Mouse (Mus musculus): ENCODE results near the gene Terf2ip.
A peak's percentile ranks its signal among the peaks of the same experiment; 100 is the strongest.

The Terf2ip gene

DNA sequence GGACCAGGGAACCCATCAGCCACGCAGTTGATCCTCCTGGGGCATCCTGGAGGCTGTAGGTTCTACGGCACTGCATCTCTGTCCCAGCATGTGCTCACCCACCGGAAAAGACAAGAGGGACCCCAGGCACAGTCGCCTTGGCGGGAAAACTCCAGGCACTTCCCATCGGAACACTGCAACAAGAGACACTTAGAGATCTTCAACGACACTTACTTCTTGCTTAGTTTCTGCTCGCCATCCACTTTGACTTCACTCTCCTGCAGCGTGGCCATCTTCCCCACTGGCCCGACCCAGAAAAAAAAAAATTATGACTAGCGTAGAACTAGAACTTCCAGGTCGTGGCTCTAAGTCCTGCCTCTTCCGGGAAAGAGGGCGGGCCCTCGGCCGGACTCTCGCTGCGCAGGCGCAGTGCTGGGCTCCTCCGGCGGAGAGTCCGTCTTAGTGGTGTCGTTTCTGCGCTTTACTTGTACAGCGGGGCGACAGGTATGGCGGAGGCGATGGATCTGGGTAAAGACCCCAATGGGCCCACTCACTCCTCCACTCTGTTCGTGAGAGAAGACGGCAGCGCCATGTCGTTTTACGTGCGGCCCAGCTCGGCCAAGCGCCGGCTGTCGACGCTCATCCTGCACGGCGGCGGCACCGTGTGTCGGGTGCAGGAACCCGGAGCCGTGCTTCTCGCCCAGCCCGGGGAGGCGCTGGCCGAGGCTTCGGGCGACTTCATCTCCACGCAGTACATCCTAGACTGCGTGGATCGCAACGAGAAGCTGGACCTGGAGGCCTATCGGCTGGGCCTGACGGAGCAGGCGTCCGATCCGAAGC lies at the start of gene Terf2ip, which contains the start of gene Kars:
TSS of gene Terf2ip (plus strand) at position 402 of the 819 bp plus-strand sequence.
TSS of gene Kars (minus strand) at position 327 of the 819 bp plus-strand sequence.
- peak; percentile 80 for DNase-seq (ENCODE audit: low spot score)

DNA sequence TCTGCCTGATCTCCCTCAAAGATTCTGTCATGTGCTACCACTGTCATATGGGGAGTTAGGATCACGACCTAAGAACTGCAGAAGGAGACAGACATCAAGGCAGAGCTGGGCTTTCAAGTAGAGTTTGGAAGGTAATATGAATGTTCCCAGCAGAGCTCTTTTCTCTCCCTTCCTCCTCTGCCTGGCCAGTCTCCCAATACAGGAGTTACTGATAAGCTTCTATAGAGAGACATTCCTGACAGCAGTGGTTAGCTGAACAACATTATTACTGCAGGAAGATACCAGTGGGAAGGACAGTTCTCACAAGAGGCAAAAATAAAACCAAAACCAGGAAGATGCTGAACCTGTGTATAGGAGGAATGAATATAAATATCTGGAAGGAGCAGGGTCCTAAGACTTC lies 48.6 kb upstream of the Terf2ip start:
- DNase-seq (ENCODE audit: low spot score), result no peak

DNA sequence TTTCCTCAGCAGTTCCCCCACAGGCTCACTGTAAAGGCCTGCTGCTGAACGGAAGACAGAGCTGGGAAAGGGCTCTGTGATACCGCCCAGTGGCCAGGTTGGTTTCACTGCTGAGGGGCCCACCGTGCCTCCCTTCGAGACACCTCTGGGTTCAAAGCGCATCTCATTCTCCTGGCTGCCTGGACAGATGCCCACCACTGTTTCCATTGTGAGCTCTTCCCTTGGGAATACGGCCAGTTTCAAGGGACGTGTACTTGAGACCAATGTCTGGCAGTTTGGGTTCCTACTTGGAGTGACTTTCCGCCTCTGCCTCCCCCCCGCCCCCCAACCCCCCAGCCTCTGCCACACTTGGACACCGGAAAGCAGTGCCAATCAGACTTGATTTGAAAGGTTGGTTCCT lies 48.1 kb upstream of the Terf2ip start:
- DNase-seq (ENCODE audit: low spot score), result no peak

DNA sequence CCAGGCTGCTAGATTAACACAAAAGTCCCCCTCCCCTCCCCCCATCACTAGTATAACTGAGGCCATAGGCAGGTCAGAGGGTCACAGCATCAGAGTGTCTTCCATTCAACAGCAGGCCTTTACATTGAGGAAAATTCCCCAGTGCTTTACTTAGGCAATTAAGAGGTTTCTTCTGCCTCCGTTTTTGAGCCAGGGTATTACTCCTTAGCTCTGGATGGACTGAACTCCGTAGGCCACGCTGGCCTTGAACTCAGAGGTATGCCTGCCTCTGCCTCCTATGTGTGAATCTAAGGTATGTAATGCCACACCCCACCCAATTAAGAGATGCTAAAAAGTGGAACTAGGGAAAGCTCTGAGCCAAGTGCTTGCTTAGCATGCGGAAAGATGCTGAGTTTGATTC lies 47.7 kb upstream of the Terf2ip start:
- no peak for DNase-seq (ENCODE audit: low spot score)

DNA sequence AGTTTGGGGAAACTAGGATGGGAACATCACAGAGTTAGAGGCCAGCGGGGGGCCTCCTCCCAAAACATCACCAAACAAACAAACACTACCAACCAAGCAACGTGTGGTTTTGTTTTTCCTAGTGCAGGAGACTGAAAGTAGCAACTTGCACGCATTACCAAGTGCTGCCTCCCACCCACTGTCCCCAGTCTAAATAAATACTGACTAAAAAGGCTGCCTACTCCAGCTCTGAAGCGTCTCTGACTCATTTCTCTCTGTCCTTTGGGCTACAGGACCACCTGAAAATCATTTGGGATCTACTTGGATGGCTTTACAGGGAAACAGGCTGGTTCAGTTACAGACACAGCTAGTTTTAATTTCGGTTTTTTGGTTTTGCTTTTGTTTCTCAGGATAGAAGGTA lies 46.8 kb upstream of the Terf2ip start:
- no peak for DNase-seq (ENCODE audit: low spot score)

DNA sequence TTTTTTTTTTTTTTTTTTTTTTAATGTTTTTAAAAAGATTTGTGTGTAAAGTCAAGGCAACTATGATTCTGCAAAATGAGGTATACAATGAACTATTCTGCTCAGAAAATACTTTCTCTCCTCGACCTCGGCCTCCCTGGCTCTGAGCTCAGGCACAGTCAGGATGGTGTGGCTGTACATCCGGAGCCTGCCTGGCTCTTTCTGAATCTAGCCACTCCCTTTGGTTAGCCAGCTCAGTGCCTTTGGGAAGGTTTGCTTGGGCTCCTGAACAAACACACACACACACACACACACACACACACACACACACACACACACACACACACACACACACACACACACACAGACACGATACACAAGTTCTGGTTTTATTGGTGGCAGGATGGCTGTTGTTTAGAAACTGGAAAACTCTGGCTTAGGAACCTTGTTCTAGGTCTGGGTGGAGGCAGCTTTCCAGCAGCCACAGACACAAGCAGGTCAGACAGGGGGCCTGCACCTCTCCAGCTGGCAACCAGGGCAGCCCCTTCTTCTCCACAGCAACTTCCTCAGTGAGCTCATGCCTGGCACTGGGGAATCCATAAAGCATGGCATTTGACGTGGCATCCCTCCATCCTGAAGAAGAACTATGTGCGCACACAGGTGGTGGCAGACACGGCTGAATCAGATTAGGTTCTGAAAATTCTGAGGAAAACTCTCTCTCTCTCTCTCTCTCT lies 46.2 kb upstream of the Terf2ip start:
- DNase-seq (ENCODE audit: low spot score), result no peak

DNA sequence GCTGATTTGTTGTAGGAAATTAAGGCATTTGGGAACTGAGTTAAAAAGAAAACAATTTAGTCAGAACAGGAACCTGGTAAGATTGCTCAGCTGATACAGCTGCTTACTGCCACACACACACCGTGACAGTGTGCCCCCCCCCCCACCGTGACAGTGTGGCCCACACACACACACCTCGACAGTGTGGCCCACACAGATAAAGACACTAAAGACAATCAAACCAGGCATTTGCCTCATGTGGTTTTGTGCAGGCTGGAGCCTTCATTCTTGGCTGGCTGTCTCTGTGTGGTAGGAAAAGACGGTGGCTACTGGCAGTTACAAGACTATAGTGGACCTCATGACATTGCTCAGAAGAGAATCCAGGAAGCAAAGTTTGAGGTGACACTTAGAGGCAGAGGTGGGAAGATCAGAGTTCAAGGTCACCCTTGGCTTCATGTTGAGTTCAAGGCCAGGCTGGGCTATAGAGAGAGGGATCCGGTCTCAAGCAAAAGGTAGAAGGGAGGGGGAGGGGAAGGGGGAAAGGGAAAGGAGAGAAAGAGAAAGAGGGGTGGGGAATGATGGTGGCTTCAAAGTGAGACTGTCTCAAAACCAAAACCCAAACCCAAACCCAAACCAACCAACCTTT lies 43.8 kb upstream of the Terf2ip start:
- DNase-seq (ENCODE audit: low spot score), result no peak

DNA sequence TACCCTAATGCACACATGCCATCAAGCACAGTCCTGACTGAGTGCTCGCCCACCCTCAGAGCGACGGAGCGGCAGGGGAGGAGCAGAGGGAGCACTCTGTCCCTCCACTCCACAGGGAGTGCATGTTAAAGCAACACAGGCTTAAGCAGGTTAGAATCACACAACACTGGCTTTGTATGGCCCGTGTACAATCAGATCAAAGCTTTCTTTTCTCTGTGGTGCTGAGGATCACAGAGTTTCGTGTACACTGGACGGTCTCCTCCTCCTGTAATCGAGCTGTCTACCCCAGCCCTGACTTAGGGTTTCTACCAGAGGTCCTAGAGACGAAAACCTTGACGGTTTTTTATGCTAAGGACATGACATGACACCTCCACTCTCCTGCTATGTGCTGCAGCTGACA lies 42.7 kb upstream of the Terf2ip start:
- DNase-seq (ENCODE audit: low spot score), result no peak

DNA sequence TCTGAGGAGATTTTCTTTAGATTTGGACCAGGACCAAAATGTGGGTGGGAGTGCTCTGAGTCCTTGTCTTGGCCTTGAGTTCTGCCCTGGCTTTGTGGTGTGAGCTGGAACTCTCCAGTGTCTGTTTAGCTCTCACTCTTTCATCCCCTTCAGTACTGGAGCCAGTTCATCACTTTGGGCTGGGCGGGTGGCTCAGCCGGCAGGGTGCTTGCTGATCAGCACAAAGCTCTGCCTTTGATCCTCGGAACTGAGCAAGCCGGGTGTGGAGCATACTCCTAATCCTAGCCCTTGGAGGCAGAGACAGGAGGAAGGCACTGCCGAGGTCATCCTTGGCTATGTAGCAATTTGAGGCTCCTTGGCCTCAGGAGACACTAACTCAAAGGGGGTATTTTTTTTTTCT lies 42.2 kb upstream of the Terf2ip start:
- no peak for DNase-seq (ENCODE audit: low spot score)

DNA sequence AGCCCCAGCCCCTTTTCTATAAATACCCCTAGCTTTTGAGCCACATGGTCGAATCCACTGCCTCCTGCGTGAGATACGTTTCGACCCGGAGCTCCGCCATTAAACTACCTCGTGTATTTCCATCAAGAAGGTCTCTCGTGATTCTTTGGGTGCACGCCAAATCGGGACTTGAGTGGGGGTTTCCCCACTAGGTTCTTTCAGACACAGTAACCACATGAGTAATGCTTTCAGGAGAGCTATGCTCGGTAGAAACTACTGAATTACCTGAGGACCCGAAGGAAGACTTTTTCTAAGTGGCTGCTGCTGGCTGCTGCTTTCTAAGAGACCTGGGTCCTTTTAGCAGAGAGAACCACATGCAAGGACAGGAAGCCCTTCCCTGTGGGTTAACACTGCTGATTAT lies 37.1 kb upstream of the Terf2ip start:
- DNase-seq (ENCODE audit: low spot score), result no peak

DNA sequence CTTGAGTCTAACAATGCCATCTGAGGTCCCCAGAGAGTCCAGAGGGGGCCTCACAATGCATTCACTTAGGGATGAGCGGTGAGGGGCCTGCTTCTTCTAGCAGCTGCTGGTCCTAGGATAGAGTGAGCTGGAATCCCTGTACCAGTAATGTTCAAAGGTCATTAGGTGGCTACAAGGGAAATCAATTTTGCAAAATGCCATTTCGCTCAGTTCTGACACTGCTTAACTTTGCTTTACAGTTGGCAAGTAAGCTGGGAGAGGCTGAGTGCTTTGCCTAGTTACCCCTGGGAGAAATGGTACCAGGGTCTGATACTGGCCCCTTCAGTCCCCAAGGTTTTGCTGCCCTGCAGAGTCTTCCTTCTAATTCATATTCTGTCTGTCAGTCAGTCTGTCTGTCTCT lies 35.5 kb upstream of the Terf2ip start:
- no peak for DNase-seq (ENCODE audit: low spot score)

DNA sequence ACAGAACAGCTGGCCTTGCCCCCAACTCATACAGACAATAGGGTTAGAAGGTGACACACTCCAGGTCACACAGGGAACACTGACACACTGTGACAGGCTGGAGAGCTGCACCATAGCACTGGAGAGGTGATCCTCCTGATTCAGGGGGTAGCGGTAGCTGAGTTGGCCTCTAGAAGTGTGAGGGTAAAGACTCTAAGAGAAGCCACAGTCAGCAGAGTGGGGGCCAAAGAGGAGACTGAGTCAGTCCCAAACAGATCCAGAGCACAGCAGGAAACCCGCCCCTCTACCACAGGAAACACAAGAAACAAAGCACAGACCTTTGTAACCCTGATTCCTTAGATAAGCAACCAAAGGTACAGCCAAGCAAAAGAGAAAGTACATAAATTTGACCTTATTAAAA lies 34.9 kb upstream of the Terf2ip start:
- DNase-seq (ENCODE audit: low spot score), result no peak

DNA sequence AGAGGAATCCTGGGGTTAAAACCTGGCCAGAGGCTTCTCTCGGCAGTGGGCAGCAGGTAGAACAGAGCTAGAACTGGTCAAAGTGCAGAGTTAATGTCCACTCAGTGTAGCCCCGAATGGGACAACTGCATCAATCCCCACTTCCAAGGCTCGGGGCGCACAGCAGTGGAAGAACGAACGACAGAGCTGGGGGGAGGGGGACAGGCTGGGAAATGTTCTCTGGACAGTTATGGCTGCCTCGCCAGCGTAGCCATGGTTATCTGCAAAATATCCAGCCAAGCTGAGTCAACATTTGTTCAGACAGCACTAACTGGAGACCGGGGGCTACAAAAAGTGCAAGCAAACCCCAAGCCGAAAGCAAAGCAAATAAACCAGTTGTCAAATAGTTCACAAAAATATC lies 33.1 kb upstream of the Terf2ip start:
- no peak for DNase-seq (ENCODE audit: low spot score)

DNA sequence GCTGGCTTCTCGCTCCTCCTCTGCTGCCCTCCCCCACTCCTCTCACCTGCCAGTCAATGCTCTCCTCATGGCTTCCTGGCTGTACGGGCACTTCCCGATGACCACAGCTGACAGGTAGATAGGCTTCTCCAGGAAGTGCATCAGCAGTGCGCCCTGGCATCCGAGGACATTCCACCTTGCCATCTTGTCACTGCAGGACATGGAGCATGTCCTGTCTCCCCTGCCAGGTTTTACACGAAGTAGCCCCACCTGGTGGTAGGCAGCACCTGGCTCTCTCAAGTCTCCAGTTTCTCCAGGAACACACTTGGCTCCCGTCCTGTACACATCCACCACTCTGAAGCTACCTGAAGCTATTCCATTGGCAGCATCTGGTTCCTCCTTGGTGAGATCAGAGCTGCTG lies 29.1 kb upstream of the Terf2ip start:
- DNase-seq (ENCODE audit: low spot score), result no peak

DNA sequence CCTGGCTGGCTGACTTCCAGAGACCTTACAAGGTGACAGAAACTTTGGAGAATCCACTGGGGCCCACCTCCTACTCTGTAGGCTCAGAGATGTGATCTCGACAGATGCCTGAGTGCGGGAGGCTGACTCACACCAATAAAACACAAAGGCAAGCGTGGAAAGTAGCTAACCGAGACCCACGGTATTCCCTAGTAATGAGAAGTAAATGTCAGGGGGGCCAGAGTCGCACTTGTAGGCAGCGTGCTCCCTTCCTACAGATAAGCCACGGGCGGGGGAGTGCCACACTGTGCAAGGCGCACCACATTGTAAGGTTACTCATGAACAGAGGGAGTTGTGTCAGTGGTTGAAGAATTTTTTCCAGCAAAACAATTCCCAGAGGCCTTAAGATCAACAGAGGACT lies 26.7 kb upstream of the Terf2ip start:
- no peak for DNase-seq (ENCODE audit: low spot score)

DNA sequence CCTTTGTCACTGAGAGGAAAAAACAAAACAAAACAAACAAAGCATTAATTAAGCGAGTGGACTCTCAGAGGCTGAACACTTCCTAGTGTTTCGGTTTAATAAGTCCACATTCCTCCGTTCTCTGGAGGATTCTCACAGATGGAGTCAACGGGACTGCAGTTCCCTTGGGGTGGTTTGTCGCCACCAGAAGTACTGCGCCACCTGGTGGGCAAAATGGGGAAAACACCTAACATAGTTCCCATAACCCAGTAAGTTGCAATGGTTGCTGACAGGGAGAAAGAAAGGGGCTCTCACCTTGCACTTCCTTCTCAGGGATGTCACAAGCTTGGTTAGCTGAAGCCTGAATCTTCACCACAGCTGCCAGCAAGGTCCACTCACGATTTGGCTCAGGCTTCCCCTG lies 21.3 kb upstream of the Terf2ip start:
- peak; percentile 50 for DNase-seq (ENCODE audit: low spot score)

DNA sequence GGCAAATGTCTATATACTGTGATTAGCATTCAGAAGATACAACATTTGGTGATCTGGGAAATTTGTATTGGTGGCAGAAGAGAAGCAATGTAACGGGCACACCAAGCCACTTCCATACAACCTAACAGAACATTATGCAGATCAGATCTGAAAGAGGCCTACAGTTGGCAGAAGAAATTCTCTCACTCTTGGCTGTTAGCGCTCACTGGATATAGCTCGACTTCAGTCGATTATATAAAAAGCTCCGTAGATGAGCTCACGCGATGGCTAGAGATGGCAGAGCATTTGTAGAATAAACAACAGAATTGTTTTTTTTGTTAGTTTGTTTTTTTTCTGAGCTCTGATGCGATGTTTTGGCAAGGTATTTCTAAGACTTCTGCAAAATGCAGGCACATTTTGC lies 19.9 kb upstream of the Terf2ip start:
- DNase-seq (ENCODE audit: low spot score), result no peak

DNA sequence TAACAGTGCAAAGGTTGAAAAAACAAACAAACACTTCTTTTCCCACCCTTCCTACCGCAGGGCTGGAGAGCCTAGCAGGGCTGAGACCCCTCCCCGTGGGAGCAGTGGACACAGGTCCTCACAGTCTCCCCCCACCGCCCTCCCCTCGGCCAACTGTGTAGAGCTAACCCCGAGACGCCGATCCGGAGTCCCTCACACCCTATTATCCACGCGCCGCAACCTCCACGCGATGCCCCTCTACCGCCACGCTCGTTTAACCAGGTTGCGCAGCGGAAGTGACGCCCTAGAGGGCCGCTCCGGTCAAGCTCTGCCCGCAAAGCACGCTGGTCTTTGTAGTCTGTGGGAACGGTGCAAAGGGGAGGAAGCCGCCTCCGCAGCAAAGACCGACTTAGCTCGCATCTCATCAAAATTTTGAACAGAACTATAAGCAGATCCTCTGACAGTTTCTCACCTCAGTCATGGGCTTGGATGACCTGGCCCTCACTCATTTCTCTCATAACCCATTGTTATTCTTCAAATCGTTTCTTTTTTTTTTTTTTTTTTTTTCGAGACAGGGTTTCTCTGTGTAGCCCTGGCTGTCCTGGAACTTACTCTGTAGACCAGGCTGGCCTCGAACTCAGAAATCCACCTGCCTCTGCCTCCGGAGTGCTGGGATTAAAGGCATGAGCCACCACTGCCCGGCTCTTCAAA lies 19.0 kb upstream of the Terf2ip start, which contains the start of gene Adat1:
TSS of gene Adat1 (minus strand) at position 290 of the 690 bp plus-strand sequence.
- DNase-seq (ENCODE audit: low spot score), result peak; percentile 38

DNA sequence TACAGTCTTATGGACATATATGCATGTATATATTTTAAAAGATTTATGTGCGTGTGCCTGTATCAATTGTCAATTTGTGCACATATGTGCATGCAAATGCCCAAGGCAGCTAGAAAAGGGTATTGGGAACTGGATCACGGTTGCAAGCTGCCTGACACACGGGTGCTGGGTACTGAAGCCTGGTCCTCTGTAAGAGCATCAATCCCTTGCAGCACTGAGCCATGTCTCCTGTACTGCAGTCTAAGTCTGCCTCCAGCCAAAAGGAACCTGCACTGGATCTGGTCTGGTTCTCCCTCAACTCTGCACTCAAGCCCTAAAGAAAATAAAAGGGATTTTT lies 18.5 kb upstream of the Terf2ip start:
- no peak for DNase-seq (ENCODE audit: low spot score)

DNA sequence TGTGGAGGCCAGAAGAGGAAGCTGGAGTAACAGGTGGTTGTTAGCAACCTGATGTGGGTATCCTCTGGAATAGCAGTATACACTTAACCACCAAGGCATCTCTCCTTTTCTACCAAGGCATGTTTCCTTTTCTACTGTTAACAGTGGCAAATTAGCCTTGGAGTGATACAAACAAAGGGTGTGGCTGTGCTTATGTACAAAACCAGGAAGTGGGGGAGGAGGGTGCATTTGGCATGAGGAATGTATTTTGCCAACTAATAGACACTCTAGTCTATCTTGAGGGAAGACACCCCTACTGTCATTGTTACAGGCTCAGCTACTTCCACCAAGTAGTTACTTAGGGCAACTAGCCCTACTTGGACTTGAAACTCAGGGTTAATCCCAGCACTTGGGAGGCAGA lies 6.4 kb upstream of the Terf2ip start:
- DNase-seq (ENCODE audit: low spot score), result no peak

DNA sequence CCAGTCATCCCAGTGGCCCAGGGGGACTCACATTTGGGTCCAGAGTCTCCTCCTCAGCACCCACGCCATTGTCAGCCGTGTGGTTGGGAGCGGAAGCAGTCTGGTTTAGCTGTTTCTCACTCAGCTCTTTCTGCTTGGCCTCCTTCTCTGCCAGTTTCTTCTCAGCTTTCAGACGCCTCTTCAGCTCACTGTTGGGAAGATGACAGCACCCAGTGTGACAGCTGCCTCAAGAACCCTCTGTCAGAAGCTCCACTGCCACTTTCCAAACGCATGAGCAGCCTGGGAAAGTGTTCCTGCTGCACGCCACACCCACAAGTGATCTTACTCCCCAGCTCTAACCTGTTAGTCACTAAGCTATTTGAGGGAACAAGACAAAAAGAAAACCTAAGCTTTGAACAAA lies 5.6 kb upstream of the Terf2ip start:
- no peak for DNase-seq (ENCODE audit: low spot score)

DNA sequence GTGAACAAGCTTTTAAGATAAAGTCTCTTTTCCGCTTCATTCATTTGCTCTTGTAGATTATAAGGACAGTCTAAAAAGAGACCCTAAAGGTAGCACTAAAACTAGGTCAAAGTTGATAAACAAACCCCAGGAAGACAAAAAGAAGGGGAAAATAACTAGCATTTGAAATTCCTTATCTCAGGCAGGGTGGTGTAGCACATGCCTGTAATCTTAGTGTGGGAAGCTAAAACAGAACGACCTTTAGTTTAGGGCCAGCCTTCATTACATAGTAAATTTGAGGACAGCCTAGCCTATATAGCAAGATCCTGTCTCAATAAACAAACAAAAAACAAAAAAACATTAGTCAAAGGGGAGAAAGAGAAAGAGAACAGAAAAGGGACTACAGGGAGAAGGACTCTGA lies 3.5 kb upstream of the Terf2ip start:
- no peak for DNase-seq (ENCODE audit: low spot score)

DNA sequence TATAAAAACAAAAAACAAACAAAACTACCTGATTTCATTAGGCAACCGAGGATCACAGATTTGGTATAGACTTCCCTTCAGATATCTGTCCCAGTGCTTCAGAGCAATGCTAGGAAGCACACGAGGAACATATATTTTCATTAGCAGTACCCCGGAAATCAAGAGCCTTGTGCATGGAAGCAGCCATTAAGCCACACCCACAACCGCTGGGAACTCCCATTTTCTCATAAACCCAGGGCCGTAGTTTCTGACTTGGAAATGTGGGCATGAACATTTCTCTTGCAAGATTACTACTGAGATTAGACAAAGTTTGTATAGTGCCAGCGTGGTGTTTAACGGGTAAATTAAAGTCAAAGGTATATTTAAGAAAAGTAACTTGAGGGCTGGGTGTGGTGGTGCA lies 1.6 kb upstream of the Terf2ip start:
- no peak for DNase-seq (ENCODE audit: low spot score)
